ENCODE assay signal across 17 mouse cellular contexts in the genomic region with DNA sequence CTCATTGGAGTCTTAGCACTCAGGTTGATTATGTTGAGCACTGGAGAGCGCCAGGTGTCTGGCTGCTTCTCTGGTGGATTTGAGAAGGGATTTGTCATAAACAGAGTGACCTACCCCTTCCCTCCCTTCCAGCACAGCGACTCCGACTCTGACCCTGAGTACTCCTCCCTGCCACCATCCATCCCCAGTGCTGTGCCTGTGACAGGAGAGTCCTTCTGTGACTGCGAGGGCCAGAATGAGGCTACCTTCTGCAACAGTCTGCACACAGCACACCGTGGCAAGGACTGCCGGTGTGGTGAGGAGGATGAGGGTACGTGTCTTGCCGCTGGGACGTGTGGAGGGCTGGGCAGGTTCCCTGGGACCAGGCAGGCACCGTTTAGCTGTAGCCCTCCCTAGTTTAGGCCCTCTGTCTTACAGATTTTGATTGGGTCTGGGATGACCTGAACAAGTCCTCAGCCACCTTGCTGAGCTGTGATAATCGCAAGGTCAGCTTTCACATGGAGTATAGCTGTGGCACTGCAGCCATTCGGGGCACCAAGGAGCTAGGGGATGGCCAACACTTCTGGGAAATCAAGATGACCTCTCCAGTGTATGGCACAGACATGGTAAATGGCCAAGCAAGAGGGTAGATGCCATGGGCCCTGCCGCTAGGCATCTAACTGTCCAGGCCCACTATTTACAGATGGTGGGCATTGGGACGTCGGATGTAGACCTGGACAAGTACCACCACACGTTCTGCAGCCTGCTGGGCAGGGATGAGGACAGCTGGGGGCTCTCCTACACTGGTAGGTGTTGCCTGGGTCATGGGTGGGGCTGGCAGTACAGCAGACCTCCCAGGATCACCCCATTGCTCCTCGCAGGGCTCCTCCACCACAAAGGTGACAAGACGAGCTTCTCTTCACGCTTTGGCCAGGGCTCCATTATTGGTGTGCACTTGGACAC. TPM values are rescaled to one million over a fixed set of nuclear protein-coding genes. Genes with fewer than 3 reads are reported as not detected.
DNase-seq lines count a peak whose midpoint lies in the region; ATAC-seq and TF ChIP-seq lines count a peak whose summit lies in the region.
"Had no signal": no experiment of that assay in that cellular context is flagged by ENCODE, and none has a peak within 500 bp of the region (broad histone marks: within the 10 kb centered on the region; RNA-seq: fewer than 3 reads in every experiment).

No protein-coding gene starts in this region.

- no peaks in the 10 kb centered on the region for H3K27me3 ChIP-seq in erythroblast, embryonic 14.5 days (ENCODE audit: control insufficient read depth)
- no peaks in the 10 kb centered on the region for H3K27me3 ChIP-seq in midbrain, embryonic 10.5 days (ENCODE audit: low read depth, poor library complexity, severe bottlenecking)
- H3K27me3 ChIP-seq in midbrain, embryonic 15.5 days (replicated peaks): no peaks in the 10 kb centered on the region
- H3K27me3 ChIP-seq: embryonic facial prominence, embryonic 13.5 days; forebrain, embryonic 13.5 days; heart, embryonic 13.5 days; neural tube, embryonic 13.5 days; stomach, embryonic 15.5 days had no signal

- 90% methylated on average over 19 of the region's 19 CpGs for WGBS in midbrain, embryonic 10.5 days
- WGBS in midbrain, embryonic 15.5 days: 89% methylated on average over 19 of the region's 19 CpGs

- peaks cover 70% of the 10 kb centered on the region for H3K4me1 ChIP-seq in erythroblast, embryonic 14.5 days (ENCODE audit: control insufficient read depth)
- peaks cover 40% of the 10 kb centered on the region for H3K4me1 ChIP-seq in midbrain, embryonic 10.5 days
- H3K4me1 ChIP-seq in midbrain, embryonic 15.5 days: peaks cover 43% of the 10 kb centered on the region
- H3K4me1 ChIP-seq in embryonic fibroblast, embryonic 13.5 days (ENCODE audit: control insufficient read depth, insufficient read depth, low read length): peaks cover 2% of the 10 kb centered on the region

- TF ChIP-seq CTCF in embryonic fibroblast, embryonic 13.5 days (IDR thresholded peaks at IDR 0.05; ENCODE audit: borderline replicate concordance, insufficient read depth, low read length): no peak
- no peak for TF ChIP-seq CTCF in layer of hippocampus, adult 2 months (conservative IDR thresholded peaks at IDR 0.05)

- ATAC-seq in erythroblast, adult 5-6 weeks (replicated peaks; ENCODE audit: low FRiP score, poor library complexity, severe bottlenecking): no peak
- ATAC-seq in midbrain, embryonic 15.5 days (replicated peaks): no peak
- ATAC-seq: forebrain, embryonic 13.5 days; lung, postnatal 0 days had no signal

- H3K36me3 ChIP-seq in erythroblast, embryonic 14.5 days (ENCODE audit: control insufficient read depth): peaks cover 73% of the 10 kb centered on the region
- peaks cover 53% of the 10 kb centered on the region for H3K36me3 ChIP-seq in midbrain, embryonic 10.5 days
- H3K36me3 ChIP-seq in midbrain, embryonic 15.5 days (replicated peaks): peaks cover 24% of the 10 kb centered on the region

- H3K27ac ChIP-seq in midbrain, embryonic 10.5 days (replicated peaks): no peak overlapping the region
- no peak overlapping the region for H3K27ac ChIP-seq in midbrain, embryonic 15.5 days
- H3K27ac ChIP-seq in embryonic fibroblast, embryonic 13.5 days (ENCODE audit: insufficient read depth, low read length): no peak overlapping the region
- no peak overlapping the region; the same call in 1 of the 2 replicates for H3K27ac ChIP-seq in layer of hippocampus, adult 2 months
- H3K27ac ChIP-seq: embryonic facial prominence, embryonic 13.5 days; forebrain, embryonic 13.5 days; heart, embryonic 13.5 days; neural tube, embryonic 13.5 days; stomach, embryonic 15.5 days had no signal

- peak; percentile 24; the same call in 1 of the 2 replicates for TF ChIP-seq POLR2A in embryonic fibroblast, embryonic 13.5 days (IDR thresholded peaks at IDR 0.05; ENCODE audit: low read depth, low read length)

- H3K4me3 ChIP-seq in erythroblast, embryonic 14.5 days (replicated peaks): peak overlapping the region; percentile 17
- 0 out of 2 replicates have a peak overlapping the region, but pooled peaks have one; percentile 11 for H3K4me3 ChIP-seq in midbrain, embryonic 10.5 days
- no peak overlapping the region for H3K4me3 ChIP-seq in midbrain, embryonic 15.5 days
- no peak overlapping the region for H3K4me3 ChIP-seq in embryonic fibroblast, embryonic 13.5 days (ENCODE audit: insufficient read depth, low read length)
- H3K4me3 ChIP-seq in layer of hippocampus, adult 2 months: no peak overlapping the region
- H3K4me3 ChIP-seq: embryonic facial prominence, embryonic 13.5 days; forebrain, embryonic 13.5 days; heart, embryonic 13.5 days; neural tube, embryonic 13.5 days; stomach, embryonic 15.5 days had no signal

- H3K9ac ChIP-seq in midbrain, embryonic 15.5 days: no peak overlapping the region
- H3K9ac ChIP-seq: embryonic facial prominence, embryonic 13.5 days; forebrain, embryonic 13.5 days; heart, embryonic 13.5 days; neural tube, embryonic 13.5 days; stomach, embryonic 15.5 days had no signal

- H3K9me3 ChIP-seq in erythroblast, embryonic 14.5 days (ENCODE audit: control insufficient read depth, low read length): no peaks in the 10 kb centered on the region
- H3K9me3 ChIP-seq in midbrain, embryonic 10.5 days (replicated peaks): no peaks in the 10 kb centered on the region
- H3K9me3 ChIP-seq in midbrain, embryonic 15.5 days: no peaks in the 10 kb centered on the region
- H3K9me3 ChIP-seq: embryonic facial prominence, embryonic 13.5 days; forebrain, embryonic 13.5 days; heart, embryonic 13.5 days; neural tube, embryonic 13.5 days; stomach, embryonic 15.5 days had no signal

- DNase-seq in kidney, postnatal 10 days: peak; percentile 15
- DNase-seq in kidney, adult 18-20 months: no peak
- DNase-seq in midbrain, embryonic 10.5 days (ENCODE audit: low spot score): no peak
- no peak for DNase-seq in layer of hippocampus, adult 2 months (ENCODE audit: low spot score in 2 of 2)
- DNase-seq: B cell, adult 2 months; heart, postnatal 4 days; right cerebral cortex, postnatal 14 days had no signal

- no peak overlapping the region for H3K4me2 ChIP-seq in midbrain, embryonic 15.5 days
- H3K4me2 ChIP-seq: embryonic facial prominence, embryonic 13.5 days; forebrain, embryonic 13.5 days; heart, embryonic 13.5 days; neural tube, embryonic 13.5 days; stomach, embryonic 15.5 days had no signal

RNA-seq across cellular contexts. Expression of gene Spsb3, which starts 4.0 kb away (rescaled TPM):
- polyA plus RNA-seq in erythroblast, embryonic 14.5 days (2012): 9.2 and 10.3 TPM in 2 replicates
- 20.4 and 49.3 TPM in 2 replicates for total RNA-seq in erythroblast, adult 5-6 weeks (2015; ENCODE audit: low replicate concordance)
- 28.2 and 35.1 TPM in 2 replicates for total RNA-seq in erythroblast, adult 5-6 weeks (2017; ENCODE audit: low replicate concordance)
- 46.6 and 50.4 TPM in 2 replicates for polyA plus RNA-seq in midbrain, embryonic 10.5 days (2016; fragmentation: Nextera tagmentation; extraction: Ambion mirVana)
- 94.1 and 97.2 TPM in 2 replicates for polyA plus RNA-seq in midbrain, embryonic 15.5 days (2015; fragmentation: Nextera tagmentation; extraction: Ambion mirVana)
- 15.5 and 17.4 TPM in 2 replicates for polyA plus RNA-seq in embryonic fibroblast, embryonic 13.5 days (2011; ENCODE audit: insufficient read length, low read depth, missing spikeins)
- total RNA-seq in layer of hippocampus, adult 2 months (2021): 10 to 100 TPM; 43.6 to 45.0 TPM

RNA-seq across cellular contexts. Expression of gene Nubp2, which starts 4.3 kb away (rescaled TPM):
- polyA plus RNA-seq in erythroblast, embryonic 14.5 days (2012): 7.5 and 12.0 TPM in 2 replicates
- total RNA-seq in erythroblast, adult 5-6 weeks (2015; ENCODE audit: low replicate concordance): 25.4 and 31.6 TPM in 2 replicates
- 10.6 and 11.4 TPM in 2 replicates for total RNA-seq in erythroblast, adult 5-6 weeks (2017; ENCODE audit: low replicate concordance)
- 85.5 and 87.0 TPM in 2 replicates for polyA plus RNA-seq in midbrain, embryonic 10.5 days (2016; fragmentation: Nextera tagmentation; extraction: Ambion mirVana)
- polyA plus RNA-seq in midbrain, embryonic 15.5 days (2015; fragmentation: Nextera tagmentation; extraction: Ambion mirVana): 61.2 and 65.7 TPM in 2 replicates
- polyA plus RNA-seq in embryonic fibroblast, embryonic 13.5 days (2011; ENCODE audit: insufficient read length, low read depth, missing spikeins): 22.2 and 25.6 TPM in 2 replicates
- 10 to 100 TPM; 34.3 to 35.8 TPM for total RNA-seq in layer of hippocampus, adult 2 months (2021)

RNA-seq across cellular contexts. Expression of gene Eme2, which starts 4.5 kb away (rescaled TPM):
- 1.7 and 1.8 TPM in 2 replicates for polyA plus RNA-seq in erythroblast, embryonic 14.5 days (2012)
- 7.1 and 8.6 TPM in 2 replicates for total RNA-seq in erythroblast, adult 5-6 weeks (2015; ENCODE audit: low replicate concordance)
- total RNA-seq in erythroblast, adult 5-6 weeks (2017; ENCODE audit: low replicate concordance): 10.9 and 12.4 TPM in 2 replicates
- 28.9 and 33.9 TPM in 2 replicates for polyA plus RNA-seq in midbrain, embryonic 10.5 days (2016; fragmentation: Nextera tagmentation; extraction: Ambion mirVana)
- 31.5 and 33.4 TPM in 2 replicates for polyA plus RNA-seq in midbrain, embryonic 15.5 days (2015; fragmentation: Nextera tagmentation; extraction: Ambion mirVana)
- 12.4 and 14.7 TPM in 2 replicates for polyA plus RNA-seq in embryonic fibroblast, embryonic 13.5 days (2011; ENCODE audit: insufficient read length, low read depth, missing spikeins)
- total RNA-seq in layer of hippocampus, adult 2 months (2021): 10 to 100 TPM; 66.9 to 72.7 TPM

RNA-seq across cellular contexts. Expression of gene Mrps34, which starts 4.5 kb away (rescaled TPM):
- polyA plus RNA-seq in erythroblast, embryonic 14.5 days (2012): 6.4 and 7.5 TPM in 2 replicates
- total RNA-seq in erythroblast, adult 5-6 weeks (2015; ENCODE audit: low replicate concordance): 4.8 and 7.1 TPM in 2 replicates
- 2.0 and 5.0 TPM in 2 replicates for total RNA-seq in erythroblast, adult 5-6 weeks (2017; ENCODE audit: low replicate concordance)
- 94.7 and 98.1 TPM in 2 replicates for polyA plus RNA-seq in midbrain, embryonic 10.5 days (2016; fragmentation: Nextera tagmentation; extraction: Ambion mirVana)
- 73.1 and 78.9 TPM in 2 replicates for polyA plus RNA-seq in midbrain, embryonic 15.5 days (2015; fragmentation: Nextera tagmentation; extraction: Ambion mirVana)
- 25.5 and 28.7 TPM in 2 replicates for polyA plus RNA-seq in embryonic fibroblast, embryonic 13.5 days (2011; ENCODE audit: insufficient read length, low read depth, missing spikeins)
- total RNA-seq in layer of hippocampus, adult 2 months (2021): 10 to 100 TPM; 80.4 to 85.1 TPM

RNA-seq across cellular contexts. Expression of gene Nme3, which starts 5.9 kb away (rescaled TPM):
- 14.9 and 16.7 TPM in 2 replicates for polyA plus RNA-seq in erythroblast, embryonic 14.5 days (2012)
- total RNA-seq in erythroblast, adult 5-6 weeks (2015; ENCODE audit: low replicate concordance): 15.0 and 18.3 TPM in 2 replicates
- total RNA-seq in erythroblast, adult 5-6 weeks (2017; ENCODE audit: low replicate concordance): 29.1 and 32.2 TPM in 2 replicates
- 46.2 and 47.0 TPM in 2 replicates for polyA plus RNA-seq in midbrain, embryonic 10.5 days (2016; fragmentation: Nextera tagmentation; extraction: Ambion mirVana)
- polyA plus RNA-seq in midbrain, embryonic 15.5 days (2015; fragmentation: Nextera tagmentation; extraction: Ambion mirVana): 79.7 and 82.3 TPM in 2 replicates
- 2.7 and 4.7 TPM in 2 replicates for polyA plus RNA-seq in embryonic fibroblast, embryonic 13.5 days (2011; ENCODE audit: insufficient read length, low read depth, missing spikeins)
- 10 to 100 TPM; 60.1 to 63.7 TPM for total RNA-seq in layer of hippocampus, adult 2 months (2021)

Comparison
In these comparisons a context has a peak if more than half of its experiments do, and no peak if none do; other contexts are left out.
1. H3K4me3 ChIP-seq: peak in erythroblast, embryonic 14.5 days (single experiment) and midbrain, embryonic 10.5 days (single experiment); none in midbrain, embryonic 15.5 days (single experiment), embryonic fibroblast, embryonic 13.5 days (single experiment) and layer of hippocampus, adult 2 months (single experiment).